Mouse (Mus musculus) bone marrow macrophage, adult 2 months (primary cell): ENCODE results near the gene Tspan18.

Experiments
- CTCF ChIP-seq: IDR thresholded peaks from 2 replicates; pipeline ENCODE4 v1.5.1; 2012; ENCODE audit warnings: low read depth, mild to moderate bottlenecking, low read length, moderate library complexity
- POLR2A ChIP-seq: IDR thresholded peaks from 2 replicates; pipeline ENCODE4 v1.6.1; 2012; ENCODE audit warnings: mild to moderate bottlenecking, low read depth, low read length, borderline replicate concordance

- no peak for TF ChIP-seq CTCF
- TF ChIP-seq POLR2A = no peak
Measured at GRCm38 (mm10) chr2:93327915-93328555, 6.3 kb downstream of the Tspan18 start.
